Mouse (Mus musculus): ENCODE measurements at regions not wholly inside any gene's neighbourhood (a gene's known extent, or its start where the extent isn't known, plus 50 kb on each side); places are given as distances from the start of the nearest gene placed in this dataset.

DNA sequence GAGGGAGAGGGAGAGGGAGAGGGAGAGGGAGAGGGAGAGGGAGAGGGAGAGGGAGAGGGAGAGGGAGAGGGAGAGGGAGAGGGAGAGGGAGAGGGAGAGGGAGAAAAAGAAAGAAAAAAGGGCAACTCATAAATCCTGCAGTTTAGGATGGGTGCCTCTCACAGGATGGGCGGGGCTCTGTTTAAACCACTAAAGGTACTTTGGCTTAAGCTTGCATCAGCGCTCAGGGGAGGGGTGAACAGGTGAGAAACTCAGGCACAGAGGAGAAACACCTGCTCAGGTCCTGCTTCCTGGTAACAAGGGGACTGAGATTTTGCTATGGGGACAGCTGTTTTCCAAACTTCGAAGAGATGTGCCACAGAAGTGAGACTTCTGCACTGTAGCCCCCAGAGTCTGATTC, 83.5 kb downstream of the Ackr3 start:
- 79% methylated on average over 3 of the region's 3 CpGs for WGBS
- peaks cover 18% of the 10 kb centered on the region for H3K4me1 ChIP-seq (ENCODE audit: control insufficient read depth, insufficient read depth, low read length)
- no peak overlapping the region for H3K4me3 ChIP-seq (replicated peaks; ENCODE audit: extremely low read depth, low read depth, low read length)
- DNase-seq: no peak
- TF ChIP-seq CTCF (IDR thresholded peaks at IDR 0.05; ENCODE audit: insufficient read depth, low read length): no peak

GRCm38 (mm10) chr1:90288892-90289731, 85.3 kb downstream of the Ackr3 start:
- 47% methylated on average over 8 of the region's 8 CpGs for WGBS
- DNase-seq: no peak
- Histone ChIP-seq H3K4me3 (replicated peaks; ENCODE audit: extremely low read depth, low read depth, low read length) (no peak overlapping the region), H3K4me1 (ENCODE audit: control insufficient read depth, insufficient read depth, low read length) (peaks cover 12% of the 10 kb centered on the region)
- TF ChIP-seq CTCF (IDR thresholded peaks at IDR 0.05; ENCODE audit: insufficient read depth, low read length) (no peak), POLR2A (IDR thresholded peaks at IDR 0.05; ENCODE audit: borderline replicate concordance, extremely low read depth, low read depth, low read length) (no peak)

DNA sequence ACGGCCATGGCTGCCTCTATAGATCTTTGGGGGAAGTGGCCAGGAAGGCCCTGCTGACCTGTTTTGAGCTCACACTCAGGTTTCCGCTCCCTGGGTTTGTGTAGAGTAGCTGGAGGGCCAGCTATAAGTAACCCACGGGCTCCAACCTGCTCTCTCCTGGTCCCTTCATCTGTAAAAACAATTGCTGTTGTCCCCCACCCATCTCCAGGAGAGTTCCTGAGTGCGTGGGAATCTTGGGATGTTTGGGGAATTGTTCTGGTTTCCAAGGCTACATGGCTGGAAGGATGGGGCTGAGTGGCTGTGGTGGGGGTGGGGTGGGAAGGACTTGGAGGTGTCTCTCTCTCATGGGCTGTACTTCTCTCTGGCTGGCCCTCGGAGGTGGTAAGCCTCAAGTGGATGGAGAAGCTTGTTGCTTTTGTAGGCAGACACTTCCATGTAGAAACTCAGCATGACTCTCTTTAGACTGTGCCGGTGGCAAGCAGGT, 86.0 kb downstream of the Ackr3 start:
- no peak for TF ChIP-seq CTCF (IDR thresholded peaks at IDR 0.05; ENCODE audit: insufficient read depth, low read length)
- TF ChIP-seq POLR2A (IDR thresholded peaks at IDR 0.05; ENCODE audit: borderline replicate concordance, extremely low read depth, low read depth, low read length): no peak

GRCm38 (mm10) chr1:90290428-90291197, 86.8 kb downstream of the Ackr3 start:
- WGBS: 69% methylated on average over 7 of the region's 7 CpGs
- Histone ChIP-seq H3K4me3 (replicated peaks; ENCODE audit: extremely low read depth, low read depth, low read length) (no peak overlapping the region), H3K4me1 (ENCODE audit: control insufficient read depth, insufficient read depth, low read length) (peaks cover 12% of the 10 kb centered on the region)
- no peak for DNase-seq
- no peak for TF ChIP-seq CTCF (IDR thresholded peaks at IDR 0.05; ENCODE audit: insufficient read depth, low read length)
- TF ChIP-seq POLR2A (IDR thresholded peaks at IDR 0.05; ENCODE audit: borderline replicate concordance, extremely low read depth, low read depth, low read length): no peak

More for the DNA sequence above, 86.0 kb downstream of the Ackr3 start:
- Histone ChIP-seq H3K4me3 (replicated peaks; ENCODE audit: extremely low read depth, low read depth, low read length) (no peak overlapping the region), H3K4me1 (ENCODE audit: control insufficient read depth, insufficient read depth, low read length) (peaks cover 12% of the 10 kb centered on the region)
- 26% methylated on average over 6 of the region's 6 CpGs for WGBS
- DNase-seq: no peak

GRCm38 (mm10) chr1:90291256-90291655, 87.5 kb downstream of the Ackr3 start:
- TF ChIP-seq POLR2A (IDR thresholded peaks at IDR 0.05; ENCODE audit: borderline replicate concordance, extremely low read depth, low read depth, low read length) (no peak), CTCF (IDR thresholded peaks at IDR 0.05; ENCODE audit: insufficient read depth, low read length) (no peak)
- H3K4me3 ChIP-seq (replicated peaks; ENCODE audit: extremely low read depth, low read depth, low read length): no peak overlapping the region
- no peak for DNase-seq
- H3K4me1 ChIP-seq (ENCODE audit: control insufficient read depth, insufficient read depth, low read length): peaks cover 12% of the 10 kb centered on the region
- 83% methylated on average over 1 of the region's 1 CpGs for WGBS

DNA sequence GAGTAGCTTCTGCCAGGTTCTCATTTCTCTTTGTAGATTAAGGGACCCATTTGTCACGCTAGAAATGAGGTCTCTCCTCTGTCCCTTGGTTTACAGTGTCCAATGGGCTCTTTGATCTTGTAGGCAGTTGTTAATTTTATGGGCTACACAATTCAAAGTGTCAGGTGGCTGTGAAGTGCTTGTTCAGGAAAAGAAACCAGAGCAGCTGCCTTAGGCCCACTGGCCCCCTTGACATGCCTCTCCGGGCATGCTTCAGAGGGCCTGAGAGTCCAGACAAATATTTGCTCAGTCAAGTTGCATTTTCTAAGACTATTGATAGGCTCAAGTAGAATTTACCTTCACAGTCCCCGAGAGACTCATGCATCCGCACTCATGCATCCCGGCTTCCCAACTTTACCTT, 94.0 kb downstream of the Ackr3 start:
- Histone ChIP-seq H3K4me1 (ENCODE audit: control insufficient read depth, insufficient read depth, low read length) (no peaks in the 10 kb centered on the region), H3K4me3 (replicated peaks; ENCODE audit: extremely low read depth, low read depth, low read length) (no peak overlapping the region)
- TF ChIP-seq POLR2A (IDR thresholded peaks at IDR 0.05; ENCODE audit: borderline replicate concordance, extremely low read depth, low read depth, low read length): no peak
- no peak for TF ChIP-seq CTCF (IDR thresholded peaks at IDR 0.05; ENCODE audit: insufficient read depth, low read length)
- 73% methylated on average over 5 of the region's 5 CpGs for WGBS
- DNase-seq: no peak

DNA sequence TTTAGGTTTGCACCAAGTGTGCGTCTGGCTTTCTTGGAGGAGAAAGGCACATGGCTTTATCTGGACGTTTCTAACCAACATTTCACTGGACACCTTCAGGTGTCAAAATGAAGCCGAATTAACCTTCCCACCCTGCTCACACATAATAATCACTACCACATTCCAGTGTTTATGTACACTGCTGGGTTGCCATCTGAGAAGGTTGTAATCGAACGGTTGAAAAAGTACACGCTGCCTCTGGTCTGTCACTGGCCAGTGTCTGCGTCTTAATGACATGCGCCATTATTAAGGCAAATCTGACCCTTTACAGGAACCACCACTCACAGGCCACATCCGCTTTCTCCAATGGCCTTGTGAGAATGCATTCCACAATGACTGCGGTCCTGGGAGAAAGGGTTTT, 96.4 kb downstream of the Ackr3 start:
- 72% methylated on average over 10 of the region's 10 CpGs for WGBS

DNA sequence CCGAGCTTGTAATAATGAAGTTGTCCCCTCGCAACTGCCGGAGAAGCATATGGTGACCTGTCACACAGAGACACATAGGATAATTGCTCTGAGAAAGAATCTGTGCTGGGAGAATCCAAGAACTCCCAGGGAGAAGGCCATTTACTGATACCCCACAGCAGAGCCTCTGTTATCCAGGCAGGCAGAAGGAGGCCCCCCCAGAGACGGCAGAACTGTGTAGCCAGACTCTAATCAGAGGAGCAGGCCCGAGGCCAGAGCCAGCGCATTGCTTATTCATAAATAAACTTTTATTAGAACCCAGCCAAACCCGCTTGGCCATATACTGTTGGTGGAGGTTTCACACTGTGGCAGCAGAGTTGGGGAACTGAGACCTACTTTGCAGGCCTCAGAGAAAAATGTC, 100.6 kb downstream of the Ackr3 start:
- Histone ChIP-seq H3K4me3 (replicated peaks; ENCODE audit: extremely low read depth, low read depth, low read length) (no peak overlapping the region), H3K4me1 (ENCODE audit: control insufficient read depth, insufficient read depth, low read length) (no peaks in the 10 kb centered on the region)
- WGBS: 82% methylated on average over 7 of the region's 7 CpGs
- TF ChIP-seq CTCF (IDR thresholded peaks at IDR 0.05; ENCODE audit: insufficient read depth, low read length): no peak
- no peak for TF ChIP-seq POLR2A (IDR thresholded peaks at IDR 0.05; ENCODE audit: borderline replicate concordance, extremely low read depth, low read depth, low read length)
- DNase-seq: no peak

More for the DNA sequence above, 96.4 kb downstream of the Ackr3 start:
- Histone ChIP-seq H3K4me3 (replicated peaks; ENCODE audit: extremely low read depth, low read depth, low read length) (no peak overlapping the region), H3K4me1 (ENCODE audit: control insufficient read depth, insufficient read depth, low read length) (no peaks in the 10 kb centered on the region)
- TF ChIP-seq POLR2A (IDR thresholded peaks at IDR 0.05; ENCODE audit: borderline replicate concordance, extremely low read depth, low read depth, low read length) (no peak), CTCF (IDR thresholded peaks at IDR 0.05; ENCODE audit: insufficient read depth, low read length) (no peak)
- DNase-seq: no peak

DNA sequence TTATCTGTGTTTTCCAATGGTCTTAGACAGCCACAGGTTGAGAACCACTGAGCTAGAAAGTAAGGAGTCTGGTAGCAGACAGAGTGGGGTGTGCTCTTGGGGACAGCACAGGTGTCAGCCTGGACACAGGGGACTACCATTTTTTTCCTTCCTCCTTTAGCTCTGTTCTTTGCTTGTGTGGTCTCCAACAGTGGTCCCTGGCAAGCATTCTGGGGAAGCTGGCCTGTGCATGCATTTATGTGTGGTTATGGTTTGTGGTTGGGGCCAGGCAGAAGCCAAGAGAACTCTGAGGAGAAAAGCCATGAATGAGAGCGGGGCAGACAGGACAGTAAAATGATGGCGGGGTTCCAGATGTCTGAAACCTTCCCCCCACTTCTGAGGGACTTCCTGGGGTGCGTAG, 107.2 kb downstream of the Ackr3 start:
- no peak for DNase-seq
- TF ChIP-seq POLR2A (IDR thresholded peaks at IDR 0.05; ENCODE audit: borderline replicate concordance, extremely low read depth, low read depth, low read length) (no peak), CTCF (IDR thresholded peaks at IDR 0.05; ENCODE audit: insufficient read depth, low read length) (no peak)
- 70% methylated on average over 3 of the region's 3 CpGs for WGBS
- no peaks in the 10 kb centered on the region for H3K4me1 ChIP-seq (ENCODE audit: control insufficient read depth, insufficient read depth, low read length)
- H3K4me3 ChIP-seq (replicated peaks; ENCODE audit: extremely low read depth, low read depth, low read length): no peak overlapping the region

Data from lung, adult 2 months (tissue).